Mouse (Mus musculus): ENCODE results near the gene Ugt1a6b. TPM values are rescaled to one million over a fixed set of nuclear protein-coding genes. Genes with fewer than 3 reads are reported as not detected.
A peak's percentile ranks its signal among the peaks of the same experiment; 100 is the strongest.
"Not testable (repeated sequence)": the region's sequence is repeated elsewhere in the genome, so short reads cannot be mapped to it uniquely, and the experiment has no call there.

Gene Ugt1a6b
- polyA plus RNA-seq, 1 experiment from 2014 or later, result not detected

DNA sequence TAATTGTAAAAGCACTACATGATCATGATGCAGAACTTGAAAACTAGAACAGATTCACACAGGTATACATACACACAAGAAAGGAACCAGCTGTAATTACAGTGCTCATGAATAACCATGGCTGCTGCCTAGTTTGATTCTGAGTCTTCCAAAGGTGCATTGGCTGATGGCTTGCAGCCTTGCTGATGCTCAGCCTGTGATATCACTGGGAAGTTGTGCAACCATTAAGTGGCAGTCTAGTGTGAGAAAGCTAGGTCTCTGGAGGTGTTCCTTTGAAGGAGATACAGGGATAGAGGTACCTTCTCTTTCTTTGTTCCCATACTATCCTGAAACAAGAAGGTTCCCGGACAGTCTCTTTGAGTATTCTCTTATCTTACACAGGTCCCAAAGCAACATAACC, 116.0 kb downstream of the Ugt1a6b start:
- no peak overlapping the region for H3K4me3 ChIP-seq (ENCODE audit: low read depth, low read length)
- no peak overlapping the region for H3K9ac ChIP-seq (ENCODE audit: low read length)
- 22% methylated on average over 1 of the region's 1 CpGs for WGBS
- no peaks in the 10 kb centered on the region for H3K4me1 ChIP-seq (replicated peaks; ENCODE audit: control insufficient read depth, insufficient read depth, low read length)
- peak; percentile 58 for DNase-seq (ENCODE audit: low spot score)
- no peak for ATAC-seq (replicated peaks; ENCODE audit: low FRiP score, low TSS enrichment, low read depth)
- H3K27me3 ChIP-seq (replicated peaks; ENCODE audit: control insufficient read depth, insufficient read depth, low read length), result no peaks in the 10 kb centered on the region
- no peak overlapping the region for H3K27ac ChIP-seq (ENCODE audit: low read depth)
- H3K36me3 ChIP-seq (ENCODE audit: control insufficient read depth, insufficient read depth, low read length), result no peaks in the 10 kb centered on the region
- H3K9me3 ChIP-seq (ENCODE audit: control insufficient read depth, low read length), result peaks cover 30% of the 10 kb centered on the region
- no peak overlapping the region for H3K4me2 ChIP-seq (ENCODE audit: low read length)

DNA sequence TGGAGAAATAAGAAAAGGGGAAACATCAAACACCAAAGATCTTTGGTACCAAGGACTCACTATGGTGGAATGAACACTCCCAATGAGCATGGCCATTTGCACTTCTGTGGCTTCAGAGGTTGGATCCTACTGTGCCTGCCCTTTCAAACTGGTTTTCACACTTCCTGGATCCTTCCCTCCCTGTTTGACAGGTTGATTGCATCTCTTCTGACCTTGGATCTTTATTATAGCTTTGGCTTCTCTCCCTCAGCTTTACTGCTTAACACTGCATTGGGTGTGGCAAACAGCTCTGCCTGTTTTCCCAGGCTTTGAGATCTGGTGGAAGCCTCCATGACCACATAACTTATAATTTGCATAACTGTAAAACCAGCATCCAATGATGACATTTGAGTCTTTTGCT, 117.3 kb downstream of the Ugt1a6b start:
- Histone ChIP-seq H3K27ac (ENCODE audit: low read depth) (no peak overlapping the region), H3K9ac (ENCODE audit: low read length) (no peak overlapping the region), H3K4me2 (ENCODE audit: low read length) (no peak overlapping the region), H3K9me3 (ENCODE audit: control insufficient read depth, low read length) (peaks cover 20% of the 10 kb centered on the region), H3K27me3 (replicated peaks; ENCODE audit: control insufficient read depth, insufficient read depth, low read length) (no peaks in the 10 kb centered on the region), H3K4me1 (replicated peaks; ENCODE audit: control insufficient read depth, insufficient read depth, low read length) (no peaks in the 10 kb centered on the region), H3K36me3 (ENCODE audit: control insufficient read depth, insufficient read depth, low read length) (no peaks in the 10 kb centered on the region), H3K4me3 (ENCODE audit: low read depth, low read length) (no peak overlapping the region)
- peak; percentile 64 for DNase-seq (ENCODE audit: low spot score)
- no peak for ATAC-seq (replicated peaks; ENCODE audit: low FRiP score, low TSS enrichment, low read depth)

DNA sequence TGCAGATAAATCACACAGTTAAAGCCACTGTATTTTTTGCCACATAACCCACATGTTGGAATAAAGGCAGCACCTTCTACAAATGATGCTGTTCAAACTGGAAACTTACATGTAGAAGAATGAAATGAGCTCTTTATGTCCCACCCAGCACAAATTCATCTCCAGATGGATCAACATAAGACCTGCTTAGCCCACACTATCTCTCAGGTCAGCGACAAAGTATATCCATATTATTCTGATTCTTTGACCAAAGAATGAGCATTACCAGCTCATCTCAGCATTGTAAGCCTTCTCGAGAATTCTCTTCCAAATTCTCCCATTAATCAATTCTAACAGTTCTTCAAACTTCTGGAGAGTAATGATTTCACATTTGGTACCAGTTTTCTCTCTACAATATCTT, 119.2 kb downstream of the Ugt1a6b start:
- Histone ChIP-seq H3K9me3 (ENCODE audit: control insufficient read depth, low read length) (peaks cover 26% of the 10 kb centered on the region), H3K4me2 (ENCODE audit: low read length) (no peak overlapping the region), H3K4me1 (replicated peaks; ENCODE audit: control insufficient read depth, insufficient read depth, low read length) (no peaks in the 10 kb centered on the region), H3K9ac (ENCODE audit: low read length) (no peak overlapping the region), H3K36me3 (ENCODE audit: control insufficient read depth, insufficient read depth, low read length) (no peaks in the 10 kb centered on the region), H3K27ac (ENCODE audit: low read depth) (no peak overlapping the region), H3K4me3 (ENCODE audit: low read depth, low read length) (no peak overlapping the region), H3K27me3 (replicated peaks; ENCODE audit: control insufficient read depth, insufficient read depth, low read length) (no peaks in the 10 kb centered on the region)
- 48% methylated on average over 2 of the region's 2 CpGs for WGBS
- DNase-seq (ENCODE audit: low spot score), result no peak
- no peak for ATAC-seq (replicated peaks; ENCODE audit: low FRiP score, low TSS enrichment, low read depth)

DNA sequence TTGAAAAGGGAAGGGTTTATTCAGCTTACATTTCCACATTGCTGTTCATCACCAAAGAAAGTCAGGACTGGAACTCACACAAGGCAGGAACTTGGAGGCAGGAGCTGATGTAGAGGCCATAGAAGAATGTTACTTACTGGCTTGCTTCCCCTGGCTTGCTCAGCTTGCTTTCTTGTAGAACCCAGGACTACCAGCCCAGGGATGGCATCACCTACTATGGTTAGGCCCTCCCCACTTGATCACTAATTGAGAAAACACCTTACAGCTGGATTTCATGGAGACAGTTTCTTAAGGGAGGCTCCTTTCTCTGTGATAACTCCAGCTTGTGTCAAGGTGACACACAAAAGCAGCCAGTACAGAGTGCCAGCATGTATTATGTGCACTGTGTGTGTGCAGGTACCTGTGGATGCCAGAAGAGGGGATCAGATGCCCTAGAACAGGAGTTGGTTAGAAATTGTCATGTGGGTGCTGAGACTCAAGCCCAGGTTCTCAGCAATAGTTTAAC, 120.0 kb downstream of the Ugt1a6b start:
- DNase-seq (ENCODE audit: low spot score), result peak; percentile 52
- H3K9ac ChIP-seq (ENCODE audit: low read length); H3K27ac ChIP-seq (ENCODE audit: low read depth); H3K36me3 ChIP-seq (ENCODE audit: control insufficient read depth, insufficient read depth, low read length); H3K4me3 ChIP-seq (ENCODE audit: low read depth, low read length); H3K27me3 ChIP-seq (replicated peaks; ENCODE audit: control insufficient read depth, insufficient read depth, low read length); H3K4me1 ChIP-seq (replicated peaks; ENCODE audit: control insufficient read depth, insufficient read depth, low read length); H3K4me2 ChIP-seq (ENCODE audit: low read length); ATAC-seq (replicated peaks; ENCODE audit: low FRiP score, low TSS enrichment, low read depth): not testable (repeated sequence)
- H3K9me3 ChIP-seq (ENCODE audit: control insufficient read depth, low read length), result peaks cover 29% of the 10 kb centered on the region

DNA sequence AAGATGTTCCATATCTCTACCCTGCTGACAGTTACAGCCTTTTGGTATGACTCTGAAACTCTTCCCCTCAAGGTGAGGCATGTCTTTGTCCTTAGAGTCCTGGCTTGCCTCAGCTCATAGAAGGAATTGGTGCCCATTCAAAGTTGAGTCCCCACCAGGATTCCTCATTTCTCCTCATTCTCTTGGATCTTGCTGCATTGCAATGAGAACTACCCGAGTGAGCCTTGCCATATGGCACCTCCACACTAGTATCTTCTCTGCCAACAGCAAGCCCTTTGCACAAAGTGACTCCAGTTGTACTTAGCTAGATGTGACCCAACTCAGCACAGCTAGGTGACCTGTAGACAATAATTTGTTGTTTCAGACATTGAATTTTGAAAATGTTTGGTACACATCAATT, 120.5 kb downstream of the Ugt1a6b start:
- Histone ChIP-seq H3K9me3 (ENCODE audit: control insufficient read depth, low read length) (peaks cover 34% of the 10 kb centered on the region), H3K36me3 (ENCODE audit: control insufficient read depth, insufficient read depth, low read length) (no peaks in the 10 kb centered on the region), H3K4me2 (ENCODE audit: low read length) (no peak overlapping the region), H3K9ac (ENCODE audit: low read length) (no peak overlapping the region), H3K27ac (ENCODE audit: low read depth) (no peak overlapping the region), H3K4me3 (ENCODE audit: low read depth, low read length) (no peak overlapping the region), H3K27me3 (replicated peaks; ENCODE audit: control insufficient read depth, insufficient read depth, low read length) (no peaks in the 10 kb centered on the region), H3K4me1 (replicated peaks; ENCODE audit: control insufficient read depth, insufficient read depth, low read length) (no peaks in the 10 kb centered on the region)
- no peak for ATAC-seq (replicated peaks; ENCODE audit: low FRiP score, low TSS enrichment, low read depth)
- WGBS, result 46% methylated on average over 1 of the region's 1 CpGs
- peak; percentile 62 for DNase-seq (ENCODE audit: low spot score)

DNA sequence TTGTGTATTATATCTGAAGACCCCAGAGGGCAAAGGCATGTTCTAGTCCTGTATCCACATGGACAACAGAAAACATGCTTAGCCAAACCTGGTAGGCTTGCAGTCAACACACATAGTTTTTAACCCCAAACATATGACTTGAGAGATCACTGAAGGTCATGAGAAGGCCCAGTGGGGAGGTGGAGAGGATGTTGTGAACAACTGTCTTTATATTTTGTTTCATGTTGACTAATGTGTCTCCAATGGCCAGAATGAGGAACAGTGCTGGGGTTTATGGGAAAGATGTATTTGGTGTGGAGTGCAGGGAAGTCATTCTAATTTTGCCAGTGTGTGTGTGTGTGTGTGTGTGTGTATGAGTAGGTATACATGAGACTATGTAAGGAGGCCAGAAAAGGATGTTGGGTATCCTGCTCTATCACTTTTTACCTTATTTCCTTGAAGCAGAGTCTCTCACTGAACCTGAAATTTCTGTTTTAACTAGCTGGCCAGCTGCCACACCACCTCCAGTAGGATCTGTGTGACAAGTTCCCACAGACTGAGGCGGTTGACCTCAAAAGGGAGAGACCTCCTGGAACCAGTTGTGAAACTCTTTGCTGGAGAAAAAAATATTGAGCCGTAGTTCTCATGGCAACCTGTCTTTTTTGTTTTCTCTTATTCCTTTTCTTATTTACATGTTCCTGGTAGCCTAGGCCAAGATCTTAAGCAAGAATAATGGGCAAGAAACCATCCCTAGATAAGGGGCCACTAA, 121.2 kb downstream of the Ugt1a6b start:
- no peak overlapping the region for H3K4me3 ChIP-seq (ENCODE audit: low read depth, low read length)
- no peak overlapping the region for H3K9ac ChIP-seq (ENCODE audit: low read length)
- DNase-seq (ENCODE audit: low spot score) (peak; percentile 53), ATAC-seq (replicated peaks; ENCODE audit: low FRiP score, low TSS enrichment, low read depth) (no peak)
- no peaks in the 10 kb centered on the region for H3K27me3 ChIP-seq (replicated peaks; ENCODE audit: control insufficient read depth, insufficient read depth, low read length)
- WGBS, result 70% methylated on average over 2 of the region's 2 CpGs
- no peaks in the 10 kb centered on the region for H3K36me3 ChIP-seq (ENCODE audit: control insufficient read depth, insufficient read depth, low read length)
- no peak overlapping the region for H3K27ac ChIP-seq (ENCODE audit: low read depth)
- H3K9me3 ChIP-seq (ENCODE audit: control insufficient read depth, low read length), result peaks cover 40% of the 10 kb centered on the region
- no peak overlapping the region for H3K4me2 ChIP-seq (ENCODE audit: low read length)
- H3K4me1 ChIP-seq (replicated peaks; ENCODE audit: control insufficient read depth, insufficient read depth, low read length), result no peaks in the 10 kb centered on the region

DNA sequence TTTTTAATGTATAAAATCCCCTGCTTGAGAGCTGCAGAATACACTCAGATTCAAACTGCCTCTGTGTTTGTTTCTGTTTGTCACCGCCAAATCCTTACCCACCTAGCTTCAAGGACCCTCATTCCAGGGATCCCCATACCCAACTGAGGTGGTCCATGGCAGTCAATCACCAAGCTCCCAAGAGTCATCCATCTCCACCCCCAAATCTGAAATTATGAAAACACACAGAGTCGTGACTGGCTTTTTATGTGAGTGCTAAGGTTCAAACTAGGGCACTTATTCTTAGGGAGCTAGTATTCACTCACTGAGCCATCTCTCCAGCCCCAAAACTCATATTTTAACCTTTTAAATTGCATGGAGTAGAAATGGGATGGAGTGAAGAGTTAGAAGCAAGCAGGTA, 122.2 kb downstream of the Ugt1a6b start:
- not testable (repeated sequence) for H3K27ac ChIP-seq (ENCODE audit: low read depth); H3K4me1 ChIP-seq (replicated peaks; ENCODE audit: control insufficient read depth, insufficient read depth, low read length); ATAC-seq (replicated peaks; ENCODE audit: low FRiP score, low TSS enrichment, low read depth); H3K36me3 ChIP-seq (ENCODE audit: control insufficient read depth, insufficient read depth, low read length); H3K9ac ChIP-seq (ENCODE audit: low read length); H3K27me3 ChIP-seq (replicated peaks; ENCODE audit: control insufficient read depth, insufficient read depth, low read length); DNase-seq (ENCODE audit: low spot score); H3K4me3 ChIP-seq (ENCODE audit: low read depth, low read length); H3K4me2 ChIP-seq (ENCODE audit: low read length)
- 40% methylated on average over 2 of the region's 2 CpGs for WGBS
- H3K9me3 ChIP-seq (ENCODE audit: control insufficient read depth, low read length), result peaks cover 50% of the 10 kb centered on the region

DNA sequence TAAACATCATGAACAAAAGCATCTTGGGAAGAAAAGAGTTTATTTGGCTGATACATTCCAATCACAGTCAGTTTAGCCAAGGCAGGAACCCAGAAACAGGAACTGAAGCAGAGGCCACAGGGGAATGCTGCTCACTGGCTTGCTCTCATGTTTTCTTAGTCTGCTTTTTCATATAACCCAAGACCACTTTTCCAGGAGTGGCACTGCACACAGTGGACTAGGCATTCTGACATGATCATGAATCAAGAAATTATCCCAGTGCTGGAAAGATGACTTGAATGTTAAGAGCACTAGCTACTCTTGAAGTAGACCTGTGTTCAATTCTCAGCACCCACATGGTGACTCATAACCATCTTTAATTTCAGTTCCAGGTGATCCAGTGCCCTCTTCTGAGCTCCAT, 122.7 kb downstream of the Ugt1a6b start:
- no peaks in the 10 kb centered on the region for H3K4me1 ChIP-seq (replicated peaks; ENCODE audit: control insufficient read depth, insufficient read depth, low read length)
- DNase-seq (ENCODE audit: low spot score) (peak; percentile 46), ATAC-seq (replicated peaks; ENCODE audit: low FRiP score, low TSS enrichment, low read depth) (no peak)
- H3K9me3 ChIP-seq (ENCODE audit: control insufficient read depth, low read length), result peaks cover 55% of the 10 kb centered on the region
- no peaks in the 10 kb centered on the region for H3K27me3 ChIP-seq (replicated peaks; ENCODE audit: control insufficient read depth, insufficient read depth, low read length)
- H3K9ac ChIP-seq (ENCODE audit: low read length), result no peak overlapping the region
- no peaks in the 10 kb centered on the region for H3K36me3 ChIP-seq (ENCODE audit: control insufficient read depth, insufficient read depth, low read length)
- no peak overlapping the region for H3K4me2 ChIP-seq (ENCODE audit: low read length)
- no peak overlapping the region for H3K27ac ChIP-seq (ENCODE audit: low read depth)
- H3K4me3 ChIP-seq (ENCODE audit: low read depth, low read length), result no peak overlapping the region

DNA sequence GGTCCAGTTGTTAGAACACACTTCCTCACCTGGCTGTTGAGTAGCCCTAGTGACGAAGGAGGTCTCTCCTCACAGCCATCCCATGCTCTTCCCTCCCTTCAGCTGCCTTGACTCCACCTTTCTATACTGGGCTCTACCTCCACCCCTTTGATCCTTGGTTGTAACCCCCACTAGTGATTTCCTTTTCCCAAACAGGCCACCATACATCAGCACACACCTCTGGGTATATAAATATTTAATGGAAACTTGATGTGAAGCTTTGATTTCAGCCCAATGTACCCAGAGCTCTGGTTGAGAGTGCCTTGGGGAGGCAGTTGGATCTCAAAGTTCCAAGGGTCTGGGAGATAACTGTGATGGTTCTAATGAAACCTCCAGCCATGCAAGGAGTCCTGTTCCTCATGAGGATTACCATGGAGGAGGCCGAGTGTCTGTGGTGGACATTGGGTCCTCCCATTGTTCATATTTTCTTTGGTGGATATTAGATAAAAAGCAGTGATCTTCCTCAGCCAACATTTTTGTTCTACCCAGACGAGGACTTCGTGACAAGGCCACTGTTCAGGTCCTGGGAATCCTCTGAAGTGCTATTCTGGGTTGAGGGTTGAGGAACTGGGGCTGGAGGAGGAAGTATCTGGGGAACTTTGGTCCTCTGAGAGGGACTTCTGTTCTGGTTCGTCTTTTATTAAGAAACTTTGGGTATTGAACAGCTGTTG, 123.8 kb downstream of the Ugt1a6b start, which contains the start of gene Mroh2a:
Gene Mroh2a (plus strand): TSS at position 317 of the 710 bp plus-strand sequence.
- 51% methylated on average over 5 of the region's 5 CpGs for WGBS
- H3K4me1 ChIP-seq (replicated peaks; ENCODE audit: control insufficient read depth, insufficient read depth, low read length), result no peaks in the 10 kb centered on the region
- peaks cover 65% of the 10 kb centered on the region for H3K9me3 ChIP-seq (ENCODE audit: control insufficient read depth, low read length)
- no peak within 1 kb of the TSS for H3K27ac ChIP-seq (ENCODE audit: low read depth)
- no peak for ATAC-seq (replicated peaks; ENCODE audit: low FRiP score, low TSS enrichment, low read depth)
- H3K27me3 ChIP-seq (replicated peaks; ENCODE audit: control insufficient read depth, insufficient read depth, low read length), result no peaks in the 10 kb centered on the region
- no peak within 1 kb of the TSS for H3K4me2 ChIP-seq (ENCODE audit: low read length)
- H3K9ac ChIP-seq (ENCODE audit: low read length), result no peak within 1 kb of the TSS
- H3K4me3 ChIP-seq (ENCODE audit: low read depth, low read length), result no peak within 1 kb of the TSS
- DNase-seq (ENCODE audit: low spot score), result peak; percentile 52
- no peaks in the 10 kb centered on the region for H3K36me3 ChIP-seq (ENCODE audit: control insufficient read depth, insufficient read depth, low read length)

Data from intestine, embryonic 14.5 days (tissue).